Comparison of ENCODE assay signal across 28 mouse cellular contexts in genomic region chr14:105505261-105505660, GRCm38 (mm10).
A peak's percentile ranks its signal among the peaks of the same experiment; 100 is the strongest.
DNase-seq lines count a peak whose midpoint lies in the region; ATAC-seq and TF ChIP-seq lines count a peak whose summit lies in the region.
"Had no signal": no experiment of that assay in that cellular context is flagged by ENCODE, and none has a peak within 500 bp of the region (broad histone marks: within the 10 kb centered on the region; RNA-seq: fewer than 3 reads in every experiment).

No protein-coding gene starts in this region.

- no peak overlapping the region for H3K27ac ChIP-seq in heart, embryonic 12.5 days (ENCODE audit: poor library complexity, severe bottlenecking)
- H3K27ac ChIP-seq in bone marrow, adult 2 months (ENCODE audit: control insufficient read depth, insufficient read depth, low read depth, low read length, poor library complexity), result peak overlapping the region; percentile 24; the same call in 1 of the 2 replicates
- H3K27ac ChIP-seq in limb, embryonic 11.5 days (replicated peaks; ENCODE audit: low read depth, low read length), result no peak overlapping the region
- H3K27ac ChIP-seq: embryonic facial prominence, embryonic 13.5 days; heart, embryonic 10.5 days; hindbrain, embryonic 13.5 days; kidney, embryonic 15.5 days; limb, embryonic 13.5 days; midbrain, embryonic 12.5 days; neural tube, embryonic 13.5 days had no signal

- 0 out of 2 replicates have a peak, but pooled peaks cover 4% of the 10 kb centered on the region for H3K27me3 ChIP-seq in heart, embryonic 12.5 days (replicated peaks)
- H3K27me3 ChIP-seq in limb, embryonic 11.5 days (ENCODE audit: control insufficient read depth, insufficient read depth, low read length), result no peaks in the 10 kb centered on the region

- TF ChIP-seq CTCF in bone marrow, adult 2 months (IDR thresholded peaks at IDR 0.05; ENCODE audit: control insufficient read depth, insufficient read depth, low read length), result no peak

- peak; percentile 78 for DNase-seq in heart, adult 11 months
- peak; percentile 38 for DNase-seq in embryo, embryonic 10.5 days (ENCODE audit: low spot score)
- DNase-seq in limb, embryonic 11.5 days (ENCODE audit: low spot score), result peak; percentile 68
- no peak for DNase-seq in cerebellum, postnatal 36 days
- DNase-seq: adrenal gland, adult 2 months; adrenal gland, postnatal 36 days; B cell, adult 2 months; cerebellum, adult 11-12 months; cerebellum, adult 9-11 months; forebrain, postnatal 0 days; gastrocnemius, postnatal 10 days; heart, postnatal 4 days; kidney, postnatal 25 days; lung, postnatal 36 days; thymus, adult 2 months; thymus, postnatal 4 days had no signal

- H3K4me2 ChIP-seq in heart, embryonic 12.5 days, result no peak overlapping the region
- H3K4me2 ChIP-seq in limb, embryonic 11.5 days (ENCODE audit: low read depth, severe bottlenecking), result no peak overlapping the region
- H3K4me2 ChIP-seq: embryonic facial prominence, embryonic 13.5 days; hindbrain, embryonic 13.5 days; kidney, embryonic 15.5 days; limb, embryonic 13.5 days; liver, embryonic 11.5 days; midbrain, embryonic 12.5 days; neural tube, embryonic 13.5 days had no signal

- peaks cover 18% of the 10 kb centered on the region for H3K4me1 ChIP-seq in heart, embryonic 12.5 days (replicated peaks)
- H3K4me1 ChIP-seq in bone marrow, adult 2 months (ENCODE audit: control insufficient read depth, insufficient read depth, low read length), result no peaks in the 10 kb centered on the region; the same call in 1 of the 2 replicates
- H3K4me1 ChIP-seq in limb, embryonic 11.5 days (ENCODE audit: control insufficient read depth, insufficient read depth, low read length), result peaks cover 28% of the 10 kb centered on the region

- H3K4me3 ChIP-seq in heart, embryonic 12.5 days, result no peak overlapping the region
- no peak overlapping the region for H3K4me3 ChIP-seq in bone marrow, adult 2 months (replicated peaks; ENCODE audit: control insufficient read depth, low read depth, low read length)
- no peak overlapping the region for H3K4me3 ChIP-seq in limb, embryonic 11.5 days (ENCODE audit: low read depth, low read length)
- H3K4me3 ChIP-seq: embryonic facial prominence, embryonic 13.5 days; heart, embryonic 10.5 days; hindbrain, embryonic 13.5 days; kidney, embryonic 15.5 days; limb, embryonic 13.5 days; midbrain, embryonic 12.5 days; neural tube, embryonic 13.5 days had no signal

- no peak for TF ChIP-seq POLR2A in bone marrow, adult 2 months (IDR thresholded peaks at IDR 0.05; ENCODE audit: borderline replicate concordance, control insufficient read depth, low read depth, low read length)

- H3K9me3 ChIP-seq in heart, embryonic 12.5 days (replicated peaks), result no peaks in the 10 kb centered on the region; the same call in 1 of the 2 replicates
- H3K9me3 ChIP-seq in limb, embryonic 11.5 days (ENCODE audit: control insufficient read depth, low read length), result no peaks in the 10 kb centered on the region
- H3K9me3 ChIP-seq: embryonic facial prominence, embryonic 13.5 days; heart, embryonic 10.5 days; hindbrain, embryonic 13.5 days; kidney, embryonic 15.5 days; limb, embryonic 13.5 days; midbrain, embryonic 12.5 days; neural tube, embryonic 13.5 days had no signal

- no peak for ATAC-seq in heart, embryonic 12.5 days (ENCODE audit: insufficient number of reproducible peaks, low FRiP score)
- ATAC-seq in limb, embryonic 11.5 days (ENCODE audit: insufficient number of reproducible peaks, low FRiP score, low TSS enrichment, low read depth), result peak; percentile 40; the same call in 1 of the 2 replicates
- no peak for ATAC-seq in frontal cortex, adult (ENCODE audit: low TSS enrichment)
- ATAC-seq: forebrain, postnatal 0 days; intestine, postnatal 0 days had no signal

- no peak overlapping the region for H3K9ac ChIP-seq in heart, embryonic 12.5 days
- H3K9ac ChIP-seq in limb, embryonic 11.5 days (ENCODE audit: low read length), result no peak overlapping the region
- H3K9ac ChIP-seq: embryonic facial prominence, embryonic 13.5 days; forebrain, postnatal 0 days; hindbrain, embryonic 13.5 days; kidney, embryonic 15.5 days; limb, embryonic 13.5 days; midbrain, embryonic 12.5 days; neural tube, embryonic 13.5 days had no signal

- H3K36me3 ChIP-seq in heart, embryonic 12.5 days, result no peaks in the 10 kb centered on the region
- no peaks in the 10 kb centered on the region for H3K36me3 ChIP-seq in limb, embryonic 11.5 days (ENCODE audit: control insufficient read depth, insufficient read depth, low read length)
- H3K36me3 ChIP-seq: embryonic facial prominence, embryonic 13.5 days; heart, embryonic 10.5 days; hindbrain, embryonic 13.5 days; kidney, embryonic 15.5 days; limb, embryonic 13.5 days; midbrain, embryonic 12.5 days; neural tube, embryonic 13.5 days had no signal

- WGBS in heart, embryonic 12.5 days, result 81% methylated on average over 4 of the region's 4 CpGs
- WGBS in bone marrow, adult 2 months, result 75% methylated on average over 4 of the region's 4 CpGs
- 19% methylated on average over 4 of the region's 4 CpGs for WGBS in limb, embryonic 11.5 days

Comparison
In these comparisons a context has a peak if more than half of its experiments do, and no peak if none do; other contexts are left out.
1. DNase-seq: peak in heart, adult 11 months (single experiment), embryo, embryonic 10.5 days (single experiment) and limb, embryonic 11.5 days (single experiment); none in cerebellum, postnatal 36 days (0 of 2).